In genomic region chr12:109517764-109518163, GRCm38 (mm10) we compare ENCODE assay signal across 25 mouse cellular contexts.
A peak's percentile ranks its signal among the peaks of the same experiment; 100 is the strongest.
DNase-seq lines count a peak whose midpoint lies in the region; ATAC-seq and TF ChIP-seq lines count a peak whose summit lies in the region.
"Had no signal": no experiment of that assay in that cellular context is flagged by ENCODE, and none has a peak within 500 bp of the region (broad histone marks: within the 10 kb centered on the region; RNA-seq: fewer than 3 reads in every experiment).

No protein-coding gene starts in this region.

- no peaks in the 10 kb centered on the region for H3K36me3 ChIP-seq in heart, embryonic 10.5 days
- H3K36me3 ChIP-seq in stomach, embryonic 14.5 days (ENCODE audit: control insufficient read depth, insufficient read depth, low read length): no peaks in the 10 kb centered on the region
- no peaks in the 10 kb centered on the region for H3K36me3 ChIP-seq in stomach, postnatal 0 days (ENCODE audit: control insufficient read depth, insufficient read depth, low read length)
- no peaks in the 10 kb centered on the region for H3K36me3 ChIP-seq in limb, embryonic 11.5 days (ENCODE audit: control insufficient read depth, insufficient read depth, low read length)
- no peaks in the 10 kb centered on the region for H3K36me3 ChIP-seq in liver, embryonic 12.5 days
- H3K36me3 ChIP-seq in forebrain, postnatal 0 days (ENCODE audit: insufficient read depth): no peaks in the 10 kb centered on the region
- H3K36me3 ChIP-seq: liver, embryonic 13.5 days; neural tube, embryonic 12.5 days had no signal

- H3K9ac ChIP-seq in stomach, embryonic 14.5 days (replicated peaks; ENCODE audit: low read depth, low read length): no peak overlapping the region
- no peak overlapping the region for H3K9ac ChIP-seq in stomach, postnatal 0 days (ENCODE audit: low read length)
- no peak overlapping the region for H3K9ac ChIP-seq in limb, embryonic 11.5 days (ENCODE audit: low read length)
- no peak overlapping the region for H3K9ac ChIP-seq in liver, embryonic 12.5 days
- no peak overlapping the region for H3K9ac ChIP-seq in forebrain, postnatal 0 days
- H3K9ac ChIP-seq: hindbrain, embryonic 14.5 days; liver, embryonic 13.5 days; lung, embryonic 14.5 days; neural tube, embryonic 12.5 days had no signal

- H3K4me3 ChIP-seq in heart, embryonic 10.5 days: no peak overlapping the region
- no peak overlapping the region for H3K4me3 ChIP-seq in stomach, embryonic 14.5 days (ENCODE audit: low read depth, low read length)
- no peak overlapping the region for H3K4me3 ChIP-seq in stomach, postnatal 0 days (ENCODE audit: low read depth, low read length)
- no peak overlapping the region for H3K4me3 ChIP-seq in limb, embryonic 11.5 days (ENCODE audit: low read depth, low read length)
- no peak overlapping the region for H3K4me3 ChIP-seq in liver, embryonic 12.5 days
- no peak overlapping the region for H3K4me3 ChIP-seq in forebrain, postnatal 0 days (ENCODE audit: low read depth, low read length)
- H3K4me3 ChIP-seq: heart, adult 2 months; layer of hippocampus, adult 2 months; liver, embryonic 13.5 days; neural tube, embryonic 12.5 days had no signal

- no peaks in the 10 kb centered on the region for H3K27me3 ChIP-seq in heart, embryonic 10.5 days (ENCODE audit: insufficient read depth, poor library complexity, severe bottlenecking)
- no peaks in the 10 kb centered on the region for H3K27me3 ChIP-seq in stomach, embryonic 14.5 days (ENCODE audit: control insufficient read depth, insufficient read depth, low read length)
- H3K27me3 ChIP-seq in stomach, postnatal 0 days (ENCODE audit: control insufficient read depth, insufficient read depth, low read length): no peaks in the 10 kb centered on the region
- no peaks in the 10 kb centered on the region for H3K27me3 ChIP-seq in limb, embryonic 11.5 days (ENCODE audit: control insufficient read depth, insufficient read depth, low read length)
- H3K27me3 ChIP-seq in liver, embryonic 12.5 days (replicated peaks): no peaks in the 10 kb centered on the region
- no peaks in the 10 kb centered on the region; the same call in 1 of the 2 replicates for H3K27me3 ChIP-seq in forebrain, postnatal 0 days (ENCODE audit: insufficient read depth, low read length)
- H3K27me3 ChIP-seq: CH12.LX; liver, embryonic 13.5 days; neural tube, embryonic 12.5 days had no signal

- WGBS in heart, embryonic 10.5 days: 73% methylated on average over 7 of the region's 7 CpGs
- WGBS in stomach, embryonic 14.5 days: 66% methylated on average over 7 of the region's 7 CpGs
- WGBS in stomach, postnatal 0 days: 59% methylated on average over 7 of the region's 7 CpGs
- WGBS in limb, embryonic 11.5 days: 56% methylated on average over 7 of the region's 7 CpGs
- WGBS in liver, embryonic 12.5 days (ENCODE audit: insufficient replicate concordance): 64% methylated on average over 7 of the region's 7 CpGs
- WGBS in forebrain, postnatal 0 days: 51% methylated on average over 7 of the region's 7 CpGs

- no peak for TF ChIP-seq EP300 in stomach, postnatal 0 days (optimal IDR thresholded peaks at IDR 0.05)

- no peak for ATAC-seq in stomach, embryonic 14.5 days (ENCODE audit: insufficient number of reproducible peaks, insufficient read depth, low FRiP score, low read depth)
- no peak for ATAC-seq in stomach, postnatal 0 days (ENCODE audit: low FRiP score, low TSS enrichment)
- no peak for ATAC-seq in limb, embryonic 11.5 days (ENCODE audit: insufficient number of reproducible peaks, low FRiP score, low TSS enrichment, low read depth)
- ATAC-seq in liver, embryonic 12.5 days: no peak
- ATAC-seq in forebrain, postnatal 0 days: no peak
- ATAC-seq: forebrain, embryonic 16.5 days had no signal

- H3K4me1 ChIP-seq in heart, embryonic 10.5 days: peaks cover 60% of the 10 kb centered on the region
- H3K4me1 ChIP-seq in stomach, embryonic 14.5 days (ENCODE audit: control insufficient read depth, insufficient read depth, low read length): peaks cover 24% of the 10 kb centered on the region
- no peaks in the 10 kb centered on the region; the same call in 1 of the 2 replicates for H3K4me1 ChIP-seq in stomach, postnatal 0 days (replicated peaks; ENCODE audit: control insufficient read depth, insufficient read depth)
- peaks cover 31% of the 10 kb centered on the region for H3K4me1 ChIP-seq in limb, embryonic 11.5 days (ENCODE audit: control insufficient read depth, insufficient read depth, low read length)
- H3K4me1 ChIP-seq in liver, embryonic 12.5 days: peaks cover 21% of the 10 kb centered on the region
- H3K4me1 ChIP-seq in forebrain, postnatal 0 days (ENCODE audit: insufficient read depth): no peaks in the 10 kb centered on the region

- no peaks in the 10 kb centered on the region for H3K9me3 ChIP-seq in heart, embryonic 10.5 days
- H3K9me3 ChIP-seq in stomach, embryonic 14.5 days (ENCODE audit: control insufficient read depth, low read depth, low read length): no peaks in the 10 kb centered on the region
- no peaks in the 10 kb centered on the region for H3K9me3 ChIP-seq in stomach, postnatal 0 days (ENCODE audit: control insufficient read depth, low read length)
- no peaks in the 10 kb centered on the region for H3K9me3 ChIP-seq in limb, embryonic 11.5 days (ENCODE audit: control insufficient read depth, low read length)
- no peaks in the 10 kb centered on the region for H3K9me3 ChIP-seq in liver, embryonic 12.5 days (replicated peaks)
- H3K9me3 ChIP-seq in forebrain, postnatal 0 days (ENCODE audit: low read length): no peaks in the 10 kb centered on the region
- H3K9me3 ChIP-seq: liver, embryonic 13.5 days; neural tube, embryonic 12.5 days had no signal

- intact Hi-C loops in heart, postnatal 36 days (cut with DNase I): no loop called here

- no peak for DNase-seq in heart, embryonic 10.5 days (ENCODE audit: low spot score)
- no peak for DNase-seq in heart, postnatal 36 days
- DNase-seq in stomach, postnatal 0 days (ENCODE audit: low spot score): no peak
- DNase-seq in limb, embryonic 11.5 days (ENCODE audit: low spot score): no peak
- DNase-seq in forebrain, postnatal 0 days: no peak
- no peak for DNase-seq in testis, postnatal 14 days (ENCODE audit: low spot score)
- DNase-seq: adrenal gland, postnatal 36 days; cerebellum, adult 11-12 months; cerebellum, postnatal 25 days; embryo, embryonic 11 days; heart, adult 2 months; kidney, adult 18-20 months; layer of hippocampus, postnatal 36 days; liver, embryonic 13.5 days; lung, embryonic 14.5 days; lung, postnatal 36 days; right cerebral cortex, adult 18-20 months had no signal

- no peak overlapping the region for H3K4me2 ChIP-seq in stomach, embryonic 14.5 days (replicated peaks; ENCODE audit: low read depth, low read length)
- no peak overlapping the region for H3K4me2 ChIP-seq in stomach, postnatal 0 days (replicated peaks; ENCODE audit: low read depth)
- no peak overlapping the region for H3K4me2 ChIP-seq in limb, embryonic 11.5 days (ENCODE audit: low read depth, severe bottlenecking)
- no peak overlapping the region for H3K4me2 ChIP-seq in liver, embryonic 12.5 days
- no peak overlapping the region for H3K4me2 ChIP-seq in forebrain, postnatal 0 days (ENCODE audit: low read depth)
- H3K4me2 ChIP-seq: hindbrain, embryonic 14.5 days; liver, embryonic 13.5 days; lung, embryonic 14.5 days; neural tube, embryonic 12.5 days had no signal

- no peak for TF ChIP-seq CTCF in stomach, postnatal 0 days (IDR thresholded peaks at IDR 0.05; ENCODE audit: low read depth)
- TF ChIP-seq CTCF in forebrain, postnatal 0 days (IDR thresholded peaks at IDR 0.05; ENCODE audit: low read depth): no peak

- H3K27ac ChIP-seq in heart, embryonic 10.5 days: peak overlapping the region; percentile 65
- H3K27ac ChIP-seq in stomach, embryonic 14.5 days (ENCODE audit: low read length): peak overlapping the region; percentile 34; the same call in 1 of the 2 replicates
- H3K27ac ChIP-seq in stomach, postnatal 0 days (replicated peaks): no peak overlapping the region
- H3K27ac ChIP-seq in limb, embryonic 11.5 days (replicated peaks; ENCODE audit: low read depth, low read length): peak overlapping the region; percentile 76
- no peak overlapping the region for H3K27ac ChIP-seq in liver, embryonic 12.5 days
- no peak overlapping the region for H3K27ac ChIP-seq in forebrain, postnatal 0 days (ENCODE audit: low read depth, low read length)
- H3K27ac ChIP-seq: heart, adult 2 months; hindbrain, embryonic 14.5 days; kidney, postnatal 0 days; layer of hippocampus, adult 2 months; neural tube, embryonic 12.5 days had no signal

Comparison
In these comparisons a context has a peak if more than half of its experiments do, and no peak if none do; other contexts are left out.
1. H3K27ac ChIP-seq: peak in heart, embryonic 10.5 days (single experiment), stomach, embryonic 14.5 days (single experiment) and limb, embryonic 11.5 days (single experiment); none in stomach, postnatal 0 days (single experiment), liver, embryonic 12.5 days (single experiment) and forebrain, postnatal 0 days (single experiment).